Mouse (Mus musculus) kidney, postnatal 0 days (tissue): ENCODE results near the gene Sgo1. TPM values are rescaled to one million over a fixed set of nuclear protein-coding genes. Genes with fewer than 3 reads are reported as not detected.
"Not testable (repeated sequence)": the region's sequence is repeated elsewhere in the genome, so short reads cannot be mapped to it uniquely, and the experiment has no call there.

Experiments
- ATAC-seq: fragments of 200-750 bp; cut with Nextera tagmentation; replicated peaks from 2 replicates; pipeline ENCODE4 v1.8.0; 2017; ENCODE audit warnings: low read depth, moderate number of reproducible peaks, moderate TSS enrichment, moderate library complexity; ENCODE audit not compliant: low FRiP score
- DNase-seq: peaks from one replicate; pipeline ENCODE4 v3.0.0-alpha.2; 2016; ENCODE audit warnings: low spot score
- H3K27ac ChIP-seq: fragments of 300-500 bp; sonication (generic); 2 replicates; pipeline ENCODE4 v1.5.1; 2014; ENCODE audit warnings: mild to moderate bottlenecking
- H3K27me3 ChIP-seq: fragments of 300-500 bp; sonication (generic); 2 replicates; pipeline ENCODE4 v1.6.1; 2014; ENCODE audit warnings: low read length, mixed read lengths; ENCODE audit not compliant: insufficient read depth
- H3K36me3 ChIP-seq: fragments of 300-500 bp; sonication (generic); 2 replicates; pipeline ENCODE4 v1.6.1; 2014; ENCODE audit warnings: low read length, mixed read lengths; ENCODE audit not compliant: insufficient read depth
- H3K4me1 ChIP-seq: fragments of 300-500 bp; sonication (generic); replicated peaks from 2 replicates; pipeline ENCODE4 v1.6.1; 2014; ENCODE audit warnings: antibody characterized with exemption, low read length, mixed read lengths; ENCODE audit not compliant: insufficient read depth
- H3K4me2 ChIP-seq: fragments of 300-500 bp; sonication (generic); 2 replicates; pipeline ENCODE4 v1.6.1; 2014; ENCODE audit warnings: mild to moderate bottlenecking, low read length, moderate library complexity, mixed read lengths
- H3K4me3 ChIP-seq: fragments of 300-500 bp; sonication (generic); replicated peaks from 2 replicates; pipeline ENCODE4 v1.5.1; 2014; ENCODE audit warnings: low read depth, low read length
- H3K9ac ChIP-seq: fragments of 300-500 bp; sonication (generic); 2 replicates; pipeline ENCODE4 v1.6.1; 2014; ENCODE audit warnings: low read depth, low read length
- H3K9me3 ChIP-seq: fragments of 300-500 bp; sonication (generic); replicated peaks from 2 replicates; pipeline ENCODE4 v1.6.1; 2016; ENCODE audit warnings: low read length, inconsistent platforms, mixed read lengths
- CTCF ChIP-seq: IDR thresholded peaks from 2 replicates; pipeline ENCODE4 v1.5.1; 2016; ENCODE audit warnings: antibody characterized with exemption, low read depth, mild to moderate bottlenecking, moderate library complexity
- WGBS: fragments of 180-500 bp; shearing (Covaris S2); extraction: QIAGEN DNeasy Blood & Tissue Kit; methylation state at CpG from one replicate; pipeline ENCODE4 v1.1.7; 2014; 5-methylcytosine and 5-hydroxymethylcytosine counted together
- polyA plus RNA-seq: library from polyadenylated mRNA; unstranded; fragments of >200 nt; fragmentation: Nextera tagmentation; extraction: Ambion mirVana; gene quantifications from 2 replicates; pipeline ENCODE4 v1.2.1, GENCODE M21; 2015

Sgo1 gene
- polyA plus RNA-seq, 1 experiment from 2014 or later, result 21.3 TPM

GRCm38 (mm10) chr17:53664267-53664666 is 24.9 kb downstream of the Sgo1 start:
- 81% methylated on average over 3 of the region's 3 CpGs for WGBS
- ATAC-seq, result no peak
- no peak overlapping the region for H3K27ac ChIP-seq

GRCm38 (mm10) chr17:53661056-53661840 is 27.9 kb downstream of the Sgo1 start:
- WGBS, result 77% methylated on average over 6 of the region's 6 CpGs
- no peak overlapping the region for H3K4me2 ChIP-seq
- ATAC-seq (no peak), DNase-seq (no peak)
- no peaks in the 10 kb centered on the region for H3K9me3 ChIP-seq
- no peaks in the 10 kb centered on the region for H3K4me1 ChIP-seq
- no peak overlapping the region for H3K27ac ChIP-seq
- no peak for TF ChIP-seq CTCF
- H3K36me3 ChIP-seq, result peaks cover 10% of the 10 kb centered on the region; the same call in 1 of the 2 replicates
- no peak overlapping the region for H3K9ac ChIP-seq
- H3K4me3 ChIP-seq, result no peak overlapping the region
- H3K27me3 ChIP-seq, result no peaks in the 10 kb centered on the region

More at GRCm38 (mm10) chr17:53664267-53664666, 24.9 kb downstream of the Sgo1 start:
- Histone ChIP-seq H3K4me3 (no peak overlapping the region), H3K27me3 (no peaks in the 10 kb centered on the region), H3K9ac (no peak overlapping the region), H3K9me3 (no peaks in the 10 kb centered on the region), H3K4me1 (no peaks in the 10 kb centered on the region), H3K36me3 (peaks cover 17% of the 10 kb centered on the region), H3K4me2 (no peak overlapping the region)
- DNase-seq, result no peak
- no peak for TF ChIP-seq CTCF

- DNase-seq, result no peak
- Histone ChIP-seq H3K9me3 (no peaks in the 10 kb centered on the region), H3K4me3 (no peak overlapping the region), H3K27me3 (no peaks in the 10 kb centered on the region), H3K4me2 (no peak overlapping the region), H3K4me1 (no peaks in the 10 kb centered on the region), H3K9ac (no peak overlapping the region), H3K27ac (no peak overlapping the region), H3K36me3 (peaks cover 10% of the 10 kb centered on the region; the same call in 1 of the 2 replicates)
- no peak for ATAC-seq
- TF ChIP-seq CTCF, result no peak
- WGBS, result 68% methylated on average over 4 of the region's 4 CpGs
These were observed 29.4 kb downstream of the Sgo1 start for GRCm38 (mm10) chr17:53659738-53660137.

GRCm38 (mm10) chr17:53659230-53659629 is 29.9 kb downstream of the Sgo1 start:
- Histone ChIP-seq H3K4me3 (no peak overlapping the region), H3K9me3 (no peaks in the 10 kb centered on the region), H3K27ac (no peak overlapping the region), H3K27me3 (no peaks in the 10 kb centered on the region), H3K4me2 (no peak overlapping the region), H3K4me1 (no peaks in the 10 kb centered on the region), H3K9ac (no peak overlapping the region), H3K36me3 (peaks cover 15% of the 10 kb centered on the region; the same call in 1 of the 2 replicates)
- no peak for TF ChIP-seq CTCF
- WGBS, result 90% methylated on average over 8 of the region's 8 CpGs
- DNase-seq, result no peak
- ATAC-seq, result no peak

- no peak for DNase-seq
- no peak for TF ChIP-seq CTCF
- no peaks in the 10 kb centered on the region for H3K9me3 ChIP-seq
- H3K27me3 ChIP-seq, result no peaks in the 10 kb centered on the region
- no peak overlapping the region for H3K9ac ChIP-seq
- WGBS, result 91% methylated on average over 2 of the region's 2 CpGs
- no peak overlapping the region for H3K4me3 ChIP-seq
- no peaks in the 10 kb centered on the region for H3K4me1 ChIP-seq
- H3K27ac ChIP-seq, result no peak overlapping the region
- ATAC-seq, result no peak
- peaks cover 15% of the 10 kb centered on the region for H3K36me3 ChIP-seq
- no peak overlapping the region for H3K4me2 ChIP-seq
These were observed 30.5 kb downstream of the Sgo1 start for GRCm38 (mm10) chr17:53658668-53659067.

- not testable (repeated sequence) for H3K27me3 ChIP-seq, H3K27ac ChIP-seq, H3K9me3 ChIP-seq, H3K4me2 ChIP-seq, ATAC-seq, H3K9ac ChIP-seq, H3K4me1 ChIP-seq, H3K4me3 ChIP-seq
- peak; percentile 14 for DNase-seq
- TF ChIP-seq CTCF, result peak; percentile 72
- H3K36me3 ChIP-seq, result peaks cover 18% of the 10 kb centered on the region; the same call in 1 of the 2 replicates
- WGBS, result 74% methylated on average over 2 of the region's 2 CpGs
These were observed 31.7 kb downstream of the Sgo1 start for GRCm38 (mm10) chr17:53657391-53657790.
